Mouse (Mus musculus): ENCODE results near the gene Gm3298. TPM values are rescaled to one million over a fixed set of nuclear protein-coding genes. Genes with fewer than 3 reads are reported as not detected.
"Not testable (repeated sequence)": the region's sequence is repeated elsewhere in the genome, so short reads cannot be mapped to it uniquely, and the experiment has no call there.

Gene Gm3298
- not detected in 2 replicates for polyA plus RNA-seq (2015; fragmentation: Nextera tagmentation; extraction: Ambion mirVana)

DNA sequence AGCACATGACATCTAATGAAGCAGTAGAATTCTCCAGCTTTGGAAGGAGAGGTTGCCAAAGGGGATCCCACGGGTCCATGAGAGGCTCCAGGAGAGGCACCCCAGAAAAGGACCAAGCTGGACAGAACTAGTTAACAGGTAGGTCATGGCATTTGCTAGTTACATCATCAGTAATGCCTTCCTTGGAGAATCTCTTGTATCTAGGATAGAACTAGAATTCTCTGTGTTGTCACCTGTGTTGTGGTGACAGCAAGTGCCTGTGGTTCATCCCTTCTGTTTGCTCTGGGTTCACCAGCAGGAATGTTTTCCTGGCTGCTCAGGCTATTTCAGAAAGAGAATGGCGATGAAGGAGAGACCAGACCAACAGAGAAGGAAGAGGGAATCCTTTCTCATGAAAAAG lies at the start of gene Gm3298:
Gm3298 (plus strand) TSS at position 301 of the 400 bp plus-strand sequence.
- WGBS, result 80% methylated on average over 1 of the region's 2 CpGs
- H3K36me3 ChIP-seq, H3K4me1 ChIP-seq: not testable (repeated sequence)

DNA sequence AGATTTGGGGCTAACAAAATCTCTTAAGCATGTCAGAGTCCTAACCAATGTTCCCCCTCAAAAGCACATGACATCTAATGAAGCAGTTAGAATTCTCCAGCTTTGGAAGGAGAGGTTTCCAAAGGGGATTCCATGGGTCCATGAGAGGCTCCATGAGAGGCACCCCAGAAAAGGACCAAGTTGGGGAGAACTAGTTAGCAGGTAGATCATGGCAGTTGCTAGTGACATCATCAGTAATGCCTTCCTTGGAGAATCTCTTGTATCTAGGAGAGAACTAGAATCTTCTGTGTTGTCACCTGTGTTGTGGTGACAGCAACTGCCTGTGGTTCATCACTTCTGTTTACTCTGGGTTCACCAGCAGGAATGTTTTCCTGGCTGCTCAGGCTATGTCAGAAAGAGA lies 32.1 kb upstream of the Gm3298 start, which contains the start of gene Gm8297:
Gm8297 (plus strand) TSS at position 301 of the 400 bp plus-strand sequence.
- H3K9me3 ChIP-seq; H3K27ac ChIP-seq (replicated peaks); H3K9ac ChIP-seq (replicated peaks); ATAC-seq (replicated peaks); H3K4me3 ChIP-seq; H3K4me1 ChIP-seq; H3K27me3 ChIP-seq; H3K36me3 ChIP-seq; H3K4me2 ChIP-seq (replicated peaks): not testable (repeated sequence)

More for the DNA sequence above, at the start of gene Gm3298:
- not testable (repeated sequence) for H3K27me3 ChIP-seq; H3K9ac ChIP-seq (replicated peaks); H3K4me3 ChIP-seq; H3K27ac ChIP-seq (replicated peaks); ATAC-seq (replicated peaks); H3K4me2 ChIP-seq (replicated peaks); H3K9me3 ChIP-seq

DNA sequence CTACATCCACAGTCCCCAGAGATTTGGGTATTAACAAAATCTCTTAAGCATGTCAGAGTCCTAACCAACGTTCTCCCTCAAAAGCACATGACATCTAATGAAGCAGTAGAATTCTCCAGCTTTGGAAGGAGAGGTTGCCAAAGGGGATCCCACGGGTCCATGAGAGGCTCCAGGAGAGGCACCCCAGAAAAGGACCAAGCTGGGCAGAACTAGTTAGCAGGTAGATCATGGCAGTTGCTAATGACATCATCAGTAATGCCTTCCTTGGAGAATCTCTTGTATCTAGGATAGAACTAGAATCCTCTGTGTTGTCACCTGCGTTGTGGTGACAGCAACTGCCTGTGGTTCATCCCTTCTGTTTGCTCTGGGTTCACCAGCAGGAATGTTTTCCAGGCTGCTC lies 34.6 kb downstream of the Gm3298 start, which contains the start of gene 4930555G01Rik:
4930555G01Rik (plus strand) TSS at position 301 of the 400 bp plus-strand sequence.
- H3K4me1 ChIP-seq; H3K4me2 ChIP-seq (replicated peaks); H3K9me3 ChIP-seq; H3K4me3 ChIP-seq; ATAC-seq (replicated peaks); H3K36me3 ChIP-seq; H3K27ac ChIP-seq (replicated peaks); H3K9ac ChIP-seq (replicated peaks); H3K27me3 ChIP-seq: not testable (repeated sequence)
- WGBS, result no CpG with 5 or more reads among the region's 3 CpGs

Other genes starting within 250 kb of the Gm3298 start
- not detected in 2 replicates for gene Gm9602, start 239.6 kb upstream of the Gm3298 start, polyA plus RNA-seq (2015; fragmentation: Nextera tagmentation; extraction: Ambion mirVana)
- gene Gm3269, start 177.8 kb upstream of the Gm3298 start, polyA plus RNA-seq (2015; fragmentation: Nextera tagmentation; extraction: Ambion mirVana), result not detected in 2 replicates
- gene Gm3264, start 160.3 kb upstream of the Gm3298 start, polyA plus RNA-seq (2015; fragmentation: Nextera tagmentation; extraction: Ambion mirVana), result 2.3 and 3.2 TPM in 2 replicates
- gene Gm3278, start 123.5 kb upstream of the Gm3298 start, polyA plus RNA-seq (2015; fragmentation: Nextera tagmentation; extraction: Ambion mirVana), result not detected in 2 replicates
- gene Gm8297, start 32.0 kb upstream of the Gm3298 start, polyA plus RNA-seq (2015; fragmentation: Nextera tagmentation; extraction: Ambion mirVana), result not detected in 2 replicates
- not detected in 2 replicates for gene 4930555G01Rik, start 34.7 kb downstream of the Gm3298 start, polyA plus RNA-seq (2015; fragmentation: Nextera tagmentation; extraction: Ambion mirVana)
- gene Gm8281, start 55.1 kb downstream of the Gm3298 start, polyA plus RNA-seq (2015; fragmentation: Nextera tagmentation; extraction: Ambion mirVana), result 6.7 and 6.9 TPM in 2 replicates
- gene Gm8279, start 115.6 kb downstream of the Gm3298 start, polyA plus RNA-seq (2015; fragmentation: Nextera tagmentation; extraction: Ambion mirVana), result not detected in 2 replicates
- not detected in 2 replicates for gene Gm3317, start 148.6 kb downstream of the Gm3298 start, polyA plus RNA-seq (2015; fragmentation: Nextera tagmentation; extraction: Ambion mirVana)
- not detected in 2 replicates for gene Gm8271, start 169.9 kb downstream of the Gm3298 start, polyA plus RNA-seq (2015; fragmentation: Nextera tagmentation; extraction: Ambion mirVana)
- not detected in 2 replicates for gene Gm3526, start 244.7 kb downstream of the Gm3298 start, polyA plus RNA-seq (2015; fragmentation: Nextera tagmentation; extraction: Ambion mirVana)

Data from forebrain, embryonic 15.5 days (tissue).